Mouse (Mus musculus) MEL (cell line): ENCODE measurements around the gene Tyk2. TPM values are rescaled to one million over a fixed set of nuclear protein-coding genes. Genes with fewer than 3 reads are reported as not detected.

Source experiments
- DNase-seq: peaks from one replicate; pipeline ENCODE4 v3.0.0; 2011; ENCODE audit warnings: low read depth, low spot score
- H3K27ac ChIP-seq: 2 replicates; pipeline ENCODE4 v1.5.1; 2012; ENCODE audit warnings: low read depth, mild to moderate bottlenecking, control low read depth, low read length, moderate library complexity; ENCODE audit not compliant: control insufficient read depth
- H3K27me3 ChIP-seq, 2 experiments: fragments of 150-350 bp in 1 of 2; sonication (generic) in 1 of 2; 2 replicates each; pipeline ENCODE4 v1.6.1; 2012; ENCODE audit warnings: low read length in 2 of 2, mild to moderate bottlenecking in 2 of 2, improper control_type of control experiment in 1 of 2, moderate library complexity in 1 of 2; ENCODE audit not compliant: insufficient read depth in 2 of 2, control insufficient read depth in 1 of 2
- H3K36me3 ChIP-seq, 2 experiments: 2 replicates each; pipeline ENCODE4 v1.6.1; 2012 to 2014; ENCODE audit warnings: low read length in 2 of 2, improper control_type of control experiment in 1 of 2, inconsistent platforms in 1 of 2, mild to moderate bottlenecking in 1 of 2; ENCODE audit not compliant: insufficient read depth in 2 of 2, control insufficient read depth in 1 of 2
- H3K4me1 ChIP-seq, 2 experiments: fragments of 150-350 bp in 1 of 2; sonication (generic) in 1 of 2; 2 replicates each; pipeline ENCODE4 v1.6.1; 2012; ENCODE audit warnings: low read length in 2 of 2, improper control_type of control experiment in 1 of 2, mild to moderate bottlenecking in 1 of 2; ENCODE audit not compliant: insufficient read depth in 2 of 2, control insufficient read depth in 1 of 2
- H3K4me3 ChIP-seq, 2 experiments: fragments of 150-350 bp in 1 of 2; sonication (generic) in 1 of 2; 2 replicates each; pipeline ENCODE4 v1.5.1; 2012; ENCODE audit warnings: low read depth in 2 of 2, low read length in 2 of 2, mild to moderate bottlenecking in 2 of 2, moderate library complexity in 2 of 2, control low read depth in 1 of 2, improper control_type of control experiment in 1 of 2; ENCODE audit not compliant: control insufficient read depth in 1 of 2, insufficient read depth in 1 of 2
- H3K79me2 ChIP-seq: 2 replicates; pipeline ENCODE4 v1.6.1; 2012; ENCODE audit warnings: mild to moderate bottlenecking, low read length, moderate library complexity; ENCODE audit not compliant: control insufficient read depth, poor library complexity, insufficient read depth
- H3K9ac ChIP-seq: 2 replicates; pipeline ENCODE4 v1.6.1; 2012; ENCODE audit warnings: low read depth, mild to moderate bottlenecking, control low read depth, low read length, moderate library complexity; ENCODE audit not compliant: control insufficient read depth, poor library complexity, severe bottlenecking
- H3K9me3 ChIP-seq: fragments of 150-350 bp; sonication (generic); replicated peaks from 2 replicates; pipeline ENCODE4 v1.6.1; 2012; ENCODE audit warnings: mild to moderate bottlenecking, low read length, improper control_type of control experiment, moderate library complexity; ENCODE audit not compliant: insufficient read depth
- BHLHE40 ChIP-seq: IDR thresholded peaks from 2 replicates; pipeline ENCODE4 v1.6.1; 2012; ENCODE audit warnings: low read depth, mild to moderate bottlenecking, inconsistent platforms, low read length, improper control_type of control experiment, borderline replicate concordance
- CHD1 ChIP-seq: IDR thresholded peaks from 2 replicates; pipeline ENCODE4 v1.6.1; 2012; ENCODE audit warnings: low read depth, mild to moderate bottlenecking, inconsistent platforms, low read length, improper control_type of control experiment
- E2F4 ChIP-seq: IDR thresholded peaks from 2 replicates; pipeline ENCODE4 v1.6.1; 2011; ENCODE audit warnings: low read depth, low read length, improper control_type of control experiment, borderline replicate concordance
- ETS1 ChIP-seq: IDR thresholded peaks from 2 replicates; pipeline ENCODE4 v1.6.1; 2012; ENCODE audit warnings: low read depth, mild to moderate bottlenecking, inconsistent platforms, low read length, improper control_type of control experiment, moderate library complexity
- GABPA ChIP-seq: IDR thresholded peaks from 2 replicates; pipeline ENCODE4 v1.6.1; 2012; ENCODE audit warnings: low read depth, mild to moderate bottlenecking, inconsistent platforms, low read length, improper control_type of control experiment, moderate library complexity
- GATA1 ChIP-seq: IDR thresholded peaks from 2 replicates; pipeline ENCODE4 v1.6.1; 2011; ENCODE audit warnings: low read depth, low read length, improper control_type of control experiment
- HCFC1 ChIP-seq: IDR thresholded peaks from 2 replicates; pipeline ENCODE4 v1.6.1; 2012; ENCODE audit warnings: low read depth, mild to moderate bottlenecking, inconsistent platforms, low read length, improper control_type of control experiment, moderate library complexity
- JUND ChIP-seq: IDR thresholded peaks from 2 replicates; pipeline ENCODE4 v1.6.1; 2011; ENCODE audit warnings: low read depth, mild to moderate bottlenecking, improper control_type of control experiment, low read length
- MAX ChIP-seq: IDR thresholded peaks from 2 replicates; pipeline ENCODE4 v1.6.1; 2011; ENCODE audit warnings: low read length, improper control_type of control experiment
- MXI1 ChIP-seq: IDR thresholded peaks from 2 replicates; pipeline ENCODE4 v1.6.1; 2011; ENCODE audit warnings: mild to moderate bottlenecking, low read depth, low read length, improper control_type of control experiment
- MYB ChIP-seq: IDR thresholded peaks from 2 replicates; pipeline ENCODE4 v1.6.1; 2011; ENCODE audit warnings: mild to moderate bottlenecking, low read depth, low read length, improper control_type of control experiment
- MYC ChIP-seq: IDR thresholded peaks from 2 replicates; pipeline ENCODE4 v1.6.1; 2011; ENCODE audit warnings: low read depth, mild to moderate bottlenecking, low read length, improper control_type of control experiment, moderate library complexity
- POLR2AphosphoS2 ChIP-seq: IDR thresholded peaks from 2 replicates; pipeline ENCODE4 v1.6.1; 2011; ENCODE audit warnings: low read length, improper control_type of control experiment
- POLR2AphosphoS5 ChIP-seq: IDR thresholded peaks from 2 replicates; pipeline ENCODE4 v1.6.1; 2012; ENCODE audit warnings: low read depth, borderline replicate concordance, mild to moderate bottlenecking, inconsistent platforms, low read length, moderate library complexity, mixed read lengths
- RAD21 ChIP-seq: IDR thresholded peaks from 2 replicates; pipeline ENCODE4 v1.6.1; 2011; ENCODE audit warnings: mild to moderate bottlenecking, low read depth, low read length, improper control_type of control experiment
- SMC3 ChIP-seq: IDR thresholded peaks from 2 replicates; pipeline ENCODE4 v1.6.1; 2011; ENCODE audit warnings: low read depth, low read length, improper control_type of control experiment
- TBP ChIP-seq: IDR thresholded peaks from 2 replicates; pipeline ENCODE4 v1.8.0; 2011; ENCODE audit warnings: low read depth, low read length, improper control_type of control experiment
- USF1 ChIP-seq: IDR thresholded peaks from 2 replicates; pipeline ENCODE4 v1.6.1; 2014; ENCODE audit warnings: low read depth, mild to moderate bottlenecking, inconsistent platforms, low read length, improper control_type of control experiment, moderate library complexity
- USF2 ChIP-seq, 2 experiments: IDR thresholded peaks; 2 replicates each; pipeline ENCODE4 v1.6.1; 2011 to 2012; ENCODE audit warnings: improper control_type of control experiment in 2 of 2, low read length in 2 of 2, borderline replicate concordance in 1 of 2, inconsistent platforms in 1 of 2, low read depth in 1 of 2, mild to moderate bottlenecking in 1 of 2; ENCODE audit not compliant: insufficient read depth in 1 of 2
- ZC3H11A ChIP-seq: IDR thresholded peaks from 2 replicates; pipeline ENCODE4 v1.6.1; 2012; ENCODE audit warnings: low read depth, mild to moderate bottlenecking, inconsistent platforms, low read length, improper control_type of control experiment
- ZMIZ1 ChIP-seq: IDR thresholded peaks from 2 replicates; pipeline ENCODE4 v1.6.1; 2012; ENCODE audit warnings: low read depth, mild to moderate bottlenecking, inconsistent platforms, low read length, improper control_type of control experiment, moderate library complexity
- ZNF384 ChIP-seq: IDR thresholded peaks from 2 replicates; pipeline ENCODE4 v1.6.1; 2012; ENCODE audit warnings: low read depth, mild to moderate bottlenecking, inconsistent platforms, low read length, improper control_type of control experiment
- polyA plus RNA-seq, 2 experiments: library from polyadenylated mRNA; stranded (reverse) in 1 of 2; unstranded in 1 of 2; fragments of >175 nt in 1 of 2; fragments of >200 nt in 1 of 2; gene quantifications; 2 replicates each; pipeline versions ENCODE4 v1.2.1 to v1.2.4; 2012; ENCODE audit warnings: low replicate concordance in 2 of 2, low read depth in 1 of 2; ENCODE audit not compliant: insufficient read length in 2 of 2, insufficient read depth in 1 of 2, missing spikeins in 1 of 2
- total RNA-seq: library from RNA; depleted of rRNA; stranded (reverse); fragments of 300-350 nt; gene quantifications from 2 replicates; pipeline ENCODE4 v1.2.3, GENCODE M21; 2012

The Tyk2 gene
- total and polyA plus RNA-seq, 3 experiments: 43.8 to 63.3 TPM; not detected in 1

DNA sequence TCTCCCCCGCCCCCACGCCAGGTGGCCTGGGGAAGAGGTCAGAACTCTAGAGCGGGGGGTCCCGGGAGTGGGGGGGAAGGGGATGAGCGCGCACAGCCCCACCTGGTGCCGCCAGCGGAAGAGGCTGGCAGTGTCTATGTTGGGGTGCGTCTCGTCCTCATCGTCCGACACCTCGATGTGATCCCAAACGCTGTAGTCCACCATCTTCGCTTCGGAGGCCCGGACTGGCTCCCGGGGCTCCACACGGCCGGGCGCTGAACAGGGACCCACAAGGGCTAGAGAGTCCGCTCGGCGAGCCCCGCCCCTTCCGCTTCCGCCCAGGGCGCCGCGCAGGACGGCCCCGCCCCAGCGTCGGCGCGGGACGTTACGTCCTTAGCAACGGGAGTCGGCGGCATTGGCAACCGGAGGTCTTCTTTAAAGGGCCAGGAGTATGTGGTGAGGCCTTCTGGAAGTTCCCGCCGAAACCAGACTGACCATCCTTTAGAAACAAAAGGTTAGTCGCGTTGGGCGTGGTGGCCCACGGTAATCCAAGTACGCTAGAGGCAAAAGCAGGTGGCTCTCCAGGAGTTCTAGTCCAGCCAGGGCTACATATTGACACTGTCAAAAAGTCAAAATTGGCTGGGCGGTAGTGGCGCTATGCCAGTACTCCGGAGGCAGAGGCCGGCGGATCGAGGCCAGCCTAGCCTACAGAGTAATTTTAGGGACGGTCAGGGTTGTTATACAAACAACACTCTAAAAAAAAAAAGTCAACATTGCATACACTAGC is 18.8 kb upstream of the Tyk2 start, which contains the start of gene Cdc37 (continued):
- TF ChIP-seq HCFC1 (peak; percentile 95), ZC3H11A (no peak), POLR2AphosphoS5 (0 out of 2 replicates have a peak, but pooled peaks have one; percentile 51), SMC3 (peak; percentile 19; the same call in 1 of the 2 replicates), JUND (no peak), E2F4 (peak; percentile 97), TBP (peak; percentile 87)

GRCm38 (mm10) chr9:21149077-21149653 is 18.1 kb upstream of the Tyk2 start:
- H3K9ac ChIP-seq: peak overlapping the region; percentile 79
- peaks cover 58% of the 10 kb centered on the region for H3K79me2 ChIP-seq
- peaks cover 23 to 39% of the 10 kb centered on the region in 2 experiments for H3K4me1 ChIP-seq
- TF ChIP-seq USF2 (IDR thresholded peaks at IDR 0.05; ENCODE audit: borderline replicate concordance in 1 of 2, insufficient read depth in 1 of 2, low read depth in 1 of 2, low read length in 2 of 2) (0 out of 4 replicates have a peak, but pooled peaks of 1 of the 2 experiments have one; percentile 9), BHLHE40 (0 out of 2 replicates have a peak, but pooled peaks have one; percentile 16), ZMIZ1 (no peak), ZNF384 (no peak), TBP (no peak), MXI1 (peak; percentile 92; the same call in 1 of the 2 replicates), CHD1 (peak; percentile 96), RAD21 (no peak), USF1 (peak; percentile 35; the same call in 1 of the 2 replicates), GABPA (0 out of 2 replicates have a peak, but pooled peaks have one; percentile 14), MYC (peak; percentile 97), ETS1 (no peak), POLR2AphosphoS2 (no peak), MYB (no peak), GATA1 (no peak), MAX (peak; percentile 90), E2F4 (peak; percentile 47; the same call in 1 of the 2 replicates)
- TF ChIP-seq, all 39 proteins: peak for 9
- Histone ChIP-seq H3K27ac (peak overlapping the region; percentile 77), H3K27me3 (no peaks in the 10 kb centered on the region), H3K4me3 (peak overlapping the region; percentile 63 to 92), H3K36me3 (peaks cover 25 to 32% of the 10 kb centered on the region in 2 experiments), H3K9me3 (no peaks in the 10 kb centered on the region)
- peak; percentile 64 for DNase-seq
